Mouse (Mus musculus) kidney, embryonic 16.5 days (tissue): ENCODE measurements at regions not wholly inside any gene's neighbourhood (a gene's known extent, or its start where the extent isn't known, plus 50 kb on each side); places are given as distances from the start of the nearest gene placed in this dataset.
A peak's percentile ranks its signal among the peaks of the same experiment; 100 is the strongest.

ENCODE experiments used
- ATAC-seq: fragments of 200-750 bp; cut with Nextera tagmentation; 2 replicates; pipeline ENCODE4 v1.8.0; 2017; ENCODE audit warnings: moderate TSS enrichment; ENCODE audit not compliant: low FRiP score, low TSS enrichment
- H3K27ac ChIP-seq: fragments of 300-500 bp; sonication (generic); 2 replicates; pipeline ENCODE4 v1.5.1; 2014; ENCODE audit warnings: low read length
- H3K27me3 ChIP-seq: fragments of 300-500 bp; sonication (generic); 2 replicates; pipeline ENCODE4 v1.6.1; 2014; ENCODE audit warnings: low read length, control low read depth, mixed read lengths; ENCODE audit not compliant: insufficient read depth
- H3K36me3 ChIP-seq: fragments of 300-500 bp; sonication (generic); 2 replicates; pipeline ENCODE4 v1.6.1; 2014; ENCODE audit warnings: low read length, control low read depth, mixed read lengths; ENCODE audit not compliant: insufficient read depth
- H3K4me1 ChIP-seq: fragments of 300-500 bp; sonication (generic); 2 replicates; pipeline ENCODE4 v1.6.1; 2014; ENCODE audit warnings: low read length, control low read depth, mixed read lengths; ENCODE audit not compliant: insufficient read depth
- H3K4me2 ChIP-seq: fragments of 300-500 bp; sonication (generic); replicated peaks from 2 replicates; pipeline ENCODE4 v1.6.1; 2014; ENCODE audit warnings: low read depth, low read length
- H3K4me3 ChIP-seq: fragments of 300-500 bp; sonication (generic); 2 replicates; pipeline ENCODE4 v1.5.1; 2014; ENCODE audit warnings: mild to moderate bottlenecking, low read length
- H3K9ac ChIP-seq: fragments of 300-500 bp; sonication (generic); replicated peaks from 2 replicates; pipeline ENCODE4 v1.6.1; 2014; ENCODE audit warnings: low read length
- H3K9me3 ChIP-seq: fragments of 300-500 bp; sonication (generic); 2 replicates; pipeline ENCODE4 v1.6.1; 2016; ENCODE audit warnings: low read length, control low read depth
- WGBS: fragments of 180-500 bp; shearing (Covaris S2); extraction: QIAGEN DNeasy Blood & Tissue Kit; methylation state at CpG from one replicate; pipeline ENCODE4 v1.1.7; 2014; 5-methylcytosine and 5-hydroxymethylcytosine counted together

- no peak overlapping the region for H3K27ac ChIP-seq
- ATAC-seq = no peak
- no peak overlapping the region for H3K4me3 ChIP-seq
- H3K4me2 ChIP-seq = no peak overlapping the region
- H3K36me3 ChIP-seq = no peaks in the 10 kb centered on the region
- no peaks in the 10 kb centered on the region for H3K27me3 ChIP-seq
- no peaks in the 10 kb centered on the region for H3K9me3 ChIP-seq
- H3K9ac ChIP-seq = no peak overlapping the region
- 78% methylated on average over 3 of the region's 3 CpGs for WGBS
- H3K4me1 ChIP-seq = no peaks in the 10 kb centered on the region
Observed at GRCm38 (mm10) chr15:52406156-52406885, 1478.4 kb upstream of the Gm7489 start.

DNA sequence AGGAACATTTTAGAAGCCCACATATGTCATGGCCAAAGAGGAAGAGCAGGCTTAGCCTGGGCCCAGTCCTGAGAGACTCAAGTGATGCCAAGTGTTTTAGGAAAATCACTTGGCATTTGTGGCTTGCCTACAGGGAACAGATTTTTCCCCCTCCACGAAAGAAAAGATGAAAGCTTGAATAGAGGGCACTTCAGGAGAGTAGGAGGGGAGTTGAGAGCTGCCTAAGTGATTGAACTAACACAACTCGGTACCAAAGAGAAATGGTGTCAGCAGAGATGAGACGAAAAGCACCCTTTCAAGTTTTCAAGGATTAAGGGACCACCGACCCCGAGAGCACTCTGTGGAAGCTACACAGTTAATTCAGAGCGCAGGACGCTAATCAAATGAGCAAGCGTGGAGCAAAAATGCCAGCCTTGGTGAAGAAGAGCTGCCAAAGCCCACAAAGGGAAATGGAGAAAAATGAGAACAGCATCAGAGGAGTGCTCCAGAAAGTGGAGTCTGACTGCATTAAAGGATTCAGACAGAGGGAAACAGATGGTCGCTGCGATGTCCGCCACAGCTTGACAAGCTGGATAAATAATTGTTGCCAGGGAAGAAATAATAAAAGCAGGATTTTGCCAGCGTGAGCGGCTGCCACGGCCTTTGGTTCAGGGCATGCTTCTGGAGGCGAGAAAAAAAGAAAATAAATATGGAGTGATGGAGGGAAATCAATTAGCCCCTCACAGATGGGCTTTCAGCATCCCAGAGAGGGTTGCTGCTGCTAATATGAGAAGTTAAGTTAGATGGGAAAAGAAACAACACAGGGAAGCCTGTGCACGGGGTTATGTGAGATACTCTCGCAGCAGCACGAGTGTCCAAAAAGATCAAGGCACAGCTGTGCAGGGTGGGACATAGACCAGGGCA is 1471.6 kb upstream of the Gm7489 start:
- 23% methylated on average over 18 of the region's 18 CpGs for WGBS
- Histone ChIP-seq H3K27me3 (no peaks in the 10 kb centered on the region), H3K9me3 (no peaks in the 10 kb centered on the region), H3K27ac (no peak overlapping the region), H3K4me2 (peak overlapping the region; percentile 36), H3K4me1 (peaks cover 5% of the 10 kb centered on the region; the same call in 1 of the 2 replicates), H3K9ac (no peak overlapping the region), H3K36me3 (no peaks in the 10 kb centered on the region), H3K4me3 (peak overlapping the region; percentile 4; the same call in 1 of the 2 replicates)
- ATAC-seq = no peak

- H3K4me1 ChIP-seq = no peaks in the 10 kb centered on the region
- no peak overlapping the region for H3K9ac ChIP-seq
- H3K9me3 ChIP-seq = no peaks in the 10 kb centered on the region
- H3K36me3 ChIP-seq = no peaks in the 10 kb centered on the region
- H3K4me2 ChIP-seq = no peak overlapping the region
- H3K27me3 ChIP-seq = no peaks in the 10 kb centered on the region
- no peak overlapping the region for H3K27ac ChIP-seq
- ATAC-seq = no peak
- H3K4me3 ChIP-seq = no peak overlapping the region
Observed at GRCm38 (mm10) chr15:52425976-52426375, 1458.7 kb upstream of the Gm7489 start.

- Histone ChIP-seq H3K4me2 (no peak overlapping the region), H3K27ac (no peak overlapping the region), H3K4me1 (no peaks in the 10 kb centered on the region), H3K36me3 (no peaks in the 10 kb centered on the region), H3K27me3 (no peaks in the 10 kb centered on the region), H3K9me3 (no peaks in the 10 kb centered on the region), H3K9ac (no peak overlapping the region), H3K4me3 (no peak overlapping the region)
- ATAC-seq = no peak
- 86% methylated on average over 6 of the region's 6 CpGs for WGBS
Observed at GRCm38 (mm10) chr15:52430491-52431158, 1454.1 kb upstream of the Gm7489 start.

DNA sequence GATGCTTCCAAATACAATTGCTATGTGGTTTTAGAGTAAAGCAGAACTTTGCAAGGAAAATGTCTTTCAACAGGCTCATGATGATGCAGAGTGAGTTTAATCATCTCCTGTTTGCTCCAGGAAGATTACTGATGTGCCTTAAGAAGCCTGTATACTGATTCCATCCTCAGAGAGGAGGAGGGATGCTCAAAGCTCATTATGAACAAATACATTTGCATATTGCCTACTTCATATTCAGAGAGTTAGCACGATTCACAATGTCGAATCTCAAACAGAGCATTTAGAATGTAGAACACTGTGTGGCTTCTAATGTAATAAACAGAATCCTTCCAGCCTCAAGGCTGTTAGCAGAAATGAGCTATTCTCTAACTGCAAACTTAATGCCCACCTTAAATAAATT is 1451.1 kb upstream of the Gm7489 start:
- Histone ChIP-seq H3K4me2 (no peak overlapping the region), H3K27ac (no peak overlapping the region), H3K9ac (no peak overlapping the region), H3K4me1 (no peaks in the 10 kb centered on the region), H3K36me3 (no peaks in the 10 kb centered on the region), H3K27me3 (no peaks in the 10 kb centered on the region), H3K9me3 (no peaks in the 10 kb centered on the region), H3K4me3 (no peak overlapping the region)
- no peak for ATAC-seq
- whole genome bisulfite sequencing = 92% methylated on average over 2 of the region's 2 CpGs

GRCm38 (mm10) chr15:52438403-52438802 is 1446.3 kb upstream of the Gm7489 start:
- Histone ChIP-seq H3K4me2 (no peak overlapping the region), H3K27ac (no peak overlapping the region), H3K36me3 (no peaks in the 10 kb centered on the region), H3K4me1 (no peaks in the 10 kb centered on the region), H3K4me3 (no peak overlapping the region), H3K9me3 (no peaks in the 10 kb centered on the region), H3K9ac (no peak overlapping the region), H3K27me3 (no peaks in the 10 kb centered on the region)
- ATAC-seq = no peak
- WGBS = 76% methylated on average over 1 of the region's 1 CpGs

GRCm38 (mm10) chr15:52458782-52459181 is 1425.9 kb upstream of the Gm7489 start:
- Histone ChIP-seq H3K9ac (no peak overlapping the region), H3K4me2 (no peak overlapping the region), H3K27ac (no peak overlapping the region), H3K27me3 (no peaks in the 10 kb centered on the region), H3K36me3 (no peaks in the 10 kb centered on the region), H3K9me3 (no peaks in the 10 kb centered on the region), H3K4me3 (no peak overlapping the region), H3K4me1 (peaks cover 10% of the 10 kb centered on the region)
- WGBS = 1% methylated on average over 3 of the region's 3 CpGs
- ATAC-seq = peak; percentile 91

DNA sequence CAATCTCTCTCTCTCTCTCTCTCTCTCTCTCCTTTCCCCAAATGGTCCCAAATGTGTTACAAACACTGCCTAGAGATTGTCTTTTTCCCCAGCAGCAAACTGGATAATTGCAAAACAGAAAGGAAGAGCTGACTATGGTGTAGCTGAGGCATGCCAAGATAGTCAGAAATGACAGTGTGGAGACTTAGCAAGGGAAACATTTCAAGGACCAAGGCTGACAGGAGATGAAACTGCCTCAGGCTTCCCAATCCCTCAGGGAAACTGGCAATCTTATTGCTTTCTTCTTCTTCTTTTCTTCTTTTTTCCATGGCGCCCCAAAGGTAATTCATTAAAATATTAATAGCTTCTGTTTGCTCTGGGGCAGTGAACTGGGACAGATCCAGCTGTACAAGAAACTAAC is 1425.4 kb upstream of the Gm7489 start:
- no peak overlapping the region for H3K4me2 ChIP-seq

GRCm38 (mm10) chr15:52464226-52465138 is 1420.2 kb upstream of the Gm7489 start:
- no peaks in the 10 kb centered on the region for H3K4me1 ChIP-seq
- no peaks in the 10 kb centered on the region for H3K27me3 ChIP-seq
- no peak overlapping the region for H3K9ac ChIP-seq
- H3K9me3 ChIP-seq = no peaks in the 10 kb centered on the region
- ATAC-seq = no peak
- no peak overlapping the region for H3K4me2 ChIP-seq
- no peaks in the 10 kb centered on the region for H3K36me3 ChIP-seq
- WGBS = 15% methylated on average over 8 of the region's 8 CpGs
- H3K27ac ChIP-seq = no peak overlapping the region
- H3K4me3 ChIP-seq = no peak overlapping the region

More for the DNA sequence above, 1425.4 kb upstream of the Gm7489 start:
- no peak for ATAC-seq
- no peaks in the 10 kb centered on the region for H3K36me3 ChIP-seq
- peaks cover 10% of the 10 kb centered on the region for H3K4me1 ChIP-seq
- no peak overlapping the region for H3K9ac ChIP-seq
- H3K27ac ChIP-seq = no peak overlapping the region
- WGBS = 29% methylated on average over 1 of the region's 1 CpGs
- no peaks in the 10 kb centered on the region for H3K9me3 ChIP-seq
- no peak overlapping the region for H3K4me3 ChIP-seq
- no peaks in the 10 kb centered on the region for H3K27me3 ChIP-seq
